ENCODE assay signal across 8 mouse cellular contexts in genomic region chr9:86570946-86571345, GRCm38 (mm10). TPM values are rescaled to one million over a fixed set of nuclear protein-coding genes. Genes with fewer than 3 reads are reported as not detected.
DNase-seq lines count a peak whose midpoint lies in the region; ATAC-seq and TF ChIP-seq lines count a peak whose summit lies in the region.

No protein-coding gene starts in this region.

- H3K4me3 ChIP-seq in layer of hippocampus, adult 2 months, result peak overlapping the region; percentile 95
- peak overlapping the region; percentile 76 for H3K4me3 ChIP-seq in embryonic facial prominence, embryonic 13.5 days
- H3K4me3 ChIP-seq in limb, embryonic 12.5 days (replicated peaks), result peak overlapping the region; percentile 72
- peak overlapping the region; percentile 20; the same call in 1 of the 2 replicates for H3K4me3 ChIP-seq in olfactory bulb, adult 2 months (ENCODE audit: insufficient read depth, low read depth, low read length)

- peaks cover 21% of the 10 kb centered on the region for H3K36me3 ChIP-seq in embryonic facial prominence, embryonic 13.5 days
- H3K36me3 ChIP-seq in limb, embryonic 12.5 days, result peaks cover 33% of the 10 kb centered on the region

- 16% methylated on average over 8 of the region's 8 CpGs for WGBS in embryonic facial prominence, embryonic 13.5 days
- WGBS in limb, embryonic 12.5 days, result 16% methylated on average over 8 of the region's 8 CpGs
- 11% methylated on average over 8 of the region's 8 CpGs for WGBS in olfactory bulb, adult 2 months

- ATAC-seq in embryonic facial prominence, embryonic 13.5 days (ENCODE audit: insufficient number of reproducible peaks, insufficient read depth, low FRiP score, low TSS enrichment, low read depth), result no peak
- ATAC-seq in limb, embryonic 12.5 days (ENCODE audit: insufficient number of reproducible peaks, insufficient read depth, low FRiP score, low TSS enrichment, low read depth), result no peak

- no peak for DNase-seq in layer of hippocampus, adult 2 months (ENCODE audit: low spot score in 2 of 2)
- DNase-seq in layer of hippocampus, postnatal 25 days (ENCODE audit: extremely low spot score in 1 of 2, low spot score in 1 of 2), result no peak
- DNase-seq in spleen, postnatal 36 days (ENCODE audit: low spot score in 2 of 2), result no peak
- DNase-seq in adrenal gland, adult 18-20 months (ENCODE audit: low spot score in 2 of 2), result no peak
- DNase-seq in layer of hippocampus, postnatal 14 days (ENCODE audit: low spot score in 2 of 2), result no peak

- no peak overlapping the region for H3K27ac ChIP-seq in layer of hippocampus, adult 2 months
- no peak overlapping the region for H3K27ac ChIP-seq in embryonic facial prominence, embryonic 13.5 days
- no peak overlapping the region for H3K27ac ChIP-seq in limb, embryonic 12.5 days
- H3K27ac ChIP-seq in olfactory bulb, adult 2 months (ENCODE audit: insufficient read depth, low read depth, low read length), result no peak overlapping the region

- peak overlapping the region; percentile 84 for H3K9ac ChIP-seq in embryonic facial prominence, embryonic 13.5 days
- 0 out of 2 replicates have a peak overlapping the region, but pooled peaks have one; percentile 37 for H3K9ac ChIP-seq in limb, embryonic 12.5 days (replicated peaks)

- peaks cover 20% of the 10 kb centered on the region for H3K4me1 ChIP-seq in embryonic facial prominence, embryonic 13.5 days
- peaks cover 15% of the 10 kb centered on the region for H3K4me1 ChIP-seq in limb, embryonic 12.5 days (replicated peaks)
- H3K4me1 ChIP-seq in olfactory bulb, adult 2 months (ENCODE audit: control insufficient read depth, insufficient read depth, low read length), result peaks cover 8% of the 10 kb centered on the region

- no peaks in the 10 kb centered on the region for H3K9me3 ChIP-seq in embryonic facial prominence, embryonic 13.5 days
- no peaks in the 10 kb centered on the region for H3K9me3 ChIP-seq in limb, embryonic 12.5 days

- no peak for TF ChIP-seq CTCF in layer of hippocampus, adult 2 months (conservative IDR thresholded peaks at IDR 0.05)
- TF ChIP-seq CTCF in olfactory bulb, adult 2 months (IDR thresholded peaks at IDR 0.05; ENCODE audit: insufficient read depth, low read depth, low read length), result no peak

- no peaks in the 10 kb centered on the region for H3K27me3 ChIP-seq in embryonic facial prominence, embryonic 13.5 days
- H3K27me3 ChIP-seq in limb, embryonic 12.5 days, result 0 out of 2 replicates have a peak, but pooled peaks cover 2% of the 10 kb centered on the region

- peak overlapping the region; percentile 99 for H3K4me2 ChIP-seq in embryonic facial prominence, embryonic 13.5 days
- H3K4me2 ChIP-seq in limb, embryonic 12.5 days, result peak overlapping the region; percentile 99

- TF ChIP-seq POLR2A in olfactory bulb, adult 2 months (IDR thresholded peaks at IDR 0.05; ENCODE audit: insufficient read depth, low read depth, low read length), result no peak

RNA-seq across cellular contexts. Expression of gene Pgm3, which starts 0.7 kb away (rescaled TPM):
- total RNA-seq in layer of hippocampus, adult 2 months (2021), result 10 to 100 TPM; 14.6 to 15.6 TPM
- total RNA-seq in layer of hippocampus, postnatal 25 days (2021), result 10 to 100 TPM; 17.5 to 17.6 TPM
- polyA plus RNA-seq in embryonic facial prominence, embryonic 13.5 days (2015; fragmentation: Nextera tagmentation; extraction: Ambion mirVana), result 39.2 and 42.1 TPM in 2 replicates
- polyA plus RNA-seq in limb, embryonic 12.5 days (2016; fragmentation: Nextera tagmentation; extraction: Ambion mirVana), result 34.7 and 35.2 TPM in 2 replicates
- polyA plus RNA-seq in olfactory bulb, adult 2 months (2012; ENCODE audit: insufficient read depth, insufficient read length, low replicate concordance, missing spikeins), result not detected in 2 replicates
- 10 to 100 TPM; 32.2 to 42.6 TPM for total RNA-seq in adrenal gland, adult 18-20 months (2021)
- total RNA-seq in layer of hippocampus, postnatal 14 days (2021), result 10 to 100 TPM; 18.1 to 18.8 TPM

RNA-seq across cellular contexts. Expression of gene Rwdd2a, which starts 0.8 kb away (rescaled TPM):
- total RNA-seq in layer of hippocampus, adult 2 months (2021), result 10 to 100 TPM; 28.2 TPM
- 10 to 100 TPM; 26.0 to 30.7 TPM for total RNA-seq in layer of hippocampus, postnatal 25 days (2021)
- 3.4 and 4.6 TPM in 2 replicates for polyA plus RNA-seq in embryonic facial prominence, embryonic 13.5 days (2015; fragmentation: Nextera tagmentation; extraction: Ambion mirVana)
- polyA plus RNA-seq in limb, embryonic 12.5 days (2016; fragmentation: Nextera tagmentation; extraction: Ambion mirVana), result 1.9 and 2.2 TPM in 2 replicates
- not detected in 2 replicates for polyA plus RNA-seq in olfactory bulb, adult 2 months (2012; ENCODE audit: insufficient read depth, insufficient read length, low replicate concordance, missing spikeins)
- 1 to 10 TPM; 3.0 to 5.3 TPM for total RNA-seq in adrenal gland, adult 18-20 months (2021)
- 10 to 100 TPM; 32.3 to 35.7 TPM for total RNA-seq in layer of hippocampus, postnatal 14 days (2021)

Comparison
In these comparisons a context has a peak if more than half of its experiments do, and no peak if none do; other contexts are left out.
1. H3K4me3 ChIP-seq: peak in every context shown above with its lines; median percentile 95 in layer of hippocampus, adult 2 months; 76 in embryonic facial prominence, embryonic 13.5 days; 72 in limb, embryonic 12.5 days; 20 in olfactory bulb, adult 2 months.
2. RNA of gene Rwdd2a, which starts 0.8 kb away (total RNA-seq): 32.3 to 35.7 TPM in layer of hippocampus, postnatal 14 days, 26.0 to 30.7 TPM in layer of hippocampus, postnatal 25 days and 28.2 TPM in layer of hippocampus, adult 2 months; 3.0 to 5.3 TPM in adrenal gland, adult 18-20 months; every median in the first group is over 4 times any median in the second.